Mouse (Mus musculus) kidney, postnatal 10 days (tissue): ENCODE results near the gene Pisd.

Source experiments
- DNase-seq: peaks from one replicate; pipeline ENCODE4 v3.0.0; 2021; ENCODE audit warnings: mixed read lengths

Pisd gene

GRCm38 (mm10) chr5:32706226-32706780, 79.1 kb downstream of the Pisd start:
- DNase-seq = no peak

GRCm38 (mm10) chr5:32697208-32697867, 88.1 kb downstream of the Pisd start:
- DNase-seq = no peak

GRCm38 (mm10) chr5:32693411-32693810, 92.0 kb downstream of the Pisd start:
- DNase-seq = no peak
